Mouse (Mus musculus) liver, adult 2 months (tissue): ENCODE data around the gene Asic3. TPM values are rescaled to one million over a fixed set of nuclear protein-coding genes. Genes with fewer than 3 reads are reported as not detected.
"Not testable (repeated sequence)": the region's sequence is repeated elsewhere in the genome, so short reads cannot be mapped to it uniquely, and the experiment has no call there.

Experiments used
- DNase-seq: peaks from one replicate; pipeline ENCODE4 v3.0.0-alpha.2; 2011; ENCODE audit warnings: low read depth, low spot score; ENCODE audit errors: extremely low read depth
- H3K27ac ChIP-seq: fragments of 200-500 bp; replicated peaks from 2 replicates; pipeline ENCODE4 v1.5.1; 2012; ENCODE audit warnings: low read depth, mild to moderate bottlenecking, control low read depth, inconsistent platforms, low read length; ENCODE audit not compliant: insufficient read depth
- H3K27me3 ChIP-seq: fragments of 200-500 bp; 2 replicates; pipeline ENCODE4 v1.6.1; 2012; ENCODE audit warnings: mild to moderate bottlenecking, moderate library complexity, low read length, inconsistent platforms; ENCODE audit not compliant: control insufficient read depth, insufficient read depth
- H3K36me3 ChIP-seq: fragments of 200-500 bp; 2 replicates; pipeline ENCODE4 v1.6.1; 2012; ENCODE audit warnings: low read length, inconsistent platforms; ENCODE audit not compliant: control insufficient read depth, insufficient read depth
- H3K4me1 ChIP-seq: fragments of 200-500 bp; 2 replicates; pipeline ENCODE4 v1.6.1; 2011; ENCODE audit warnings: low read length; ENCODE audit not compliant: control insufficient read depth, insufficient read depth
- H3K4me3 ChIP-seq: fragments of 200-500 bp; 2 replicates; pipeline ENCODE4 v1.5.1; 2011; ENCODE audit warnings: low read depth, mild to moderate bottlenecking, control low read depth, low read length, moderate library complexity; ENCODE audit not compliant: insufficient read depth
- H3K79me2 ChIP-seq: fragments of 200-500 bp; 2 replicates; pipeline ENCODE4 v1.6.1; 2012; ENCODE audit warnings: inconsistent platforms, mild to moderate bottlenecking, low read length, moderate library complexity; ENCODE audit not compliant: control insufficient read depth, insufficient read depth
- H3K9ac ChIP-seq: fragments of 200-500 bp; 2 replicates; pipeline ENCODE4 v1.6.1; 2012; ENCODE audit warnings: low read depth, mild to moderate bottlenecking, control low read depth, inconsistent platforms, low read length
- CTCF ChIP-seq: fragments of 200-500 bp; IDR thresholded peaks from 2 replicates; pipeline ENCODE4 v1.5.1; 2011; ENCODE audit warnings: low read depth, low read length, control low read depth
- POLR2A ChIP-seq: fragments of 200-500 bp; IDR thresholded peaks from 2 replicates; pipeline ENCODE4 v1.6.1; 2011; ENCODE audit warnings: low read length, control low read depth; ENCODE audit not compliant: insufficient read depth; ENCODE audit errors: extremely low read depth
- WGBS: fragments of 180-500 bp; shearing (Covaris S2); methylation state at CpG from one replicate; pipeline ENCODE4 v1.1.7; 2018; 5-methylcytosine and 5-hydroxymethylcytosine counted together
- polyA plus RNA-seq: library from polyadenylated mRNA; depleted of rRNA; stranded (reverse); fragments of >200 nt; gene quantifications from 2 replicates; pipeline ENCODE4 v1.2.3, GENCODE M21; 2012
- total RNA-seq: library from RNA; depleted of rRNA; stranded (reverse); fragments of >200 nt; gene quantifications from 2 replicates; pipeline ENCODE4 v1.2.3, GENCODE M21; 2014

Gene Asic3
- total and polyA plus RNA-seq, 2 experiments: 0.84 TPM; not detected in 1

DNA sequence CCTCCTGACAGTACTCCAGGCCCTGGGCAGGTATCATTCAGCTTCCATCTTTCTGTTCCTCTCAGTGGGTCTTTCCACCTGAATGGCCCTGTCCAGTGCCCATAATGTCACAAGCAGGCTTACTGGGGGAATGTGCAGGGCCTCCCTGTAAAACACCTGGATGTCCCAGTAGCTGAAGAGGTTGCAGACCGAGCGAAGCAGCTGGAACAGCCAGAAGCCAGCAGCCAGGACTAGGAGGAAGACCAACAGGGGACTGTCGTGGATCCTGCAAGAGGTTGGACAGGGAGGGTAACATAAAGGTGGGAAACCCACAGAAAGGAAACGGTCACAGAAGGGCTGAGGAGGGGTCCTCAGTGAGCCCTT is 23.6 kb upstream of the Asic3 start:
- Histone ChIP-seq H3K27ac (no peak overlapping the region), H3K4me1 (peaks cover 7% of the 10 kb centered on the region; the same call in 1 of the 2 replicates), H3K4me3 (no peak overlapping the region), H3K36me3 (no peaks in the 10 kb centered on the region), H3K9ac (no peak overlapping the region), H3K27me3 (no peaks in the 10 kb centered on the region), H3K79me2 (no peaks in the 10 kb centered on the region)
- 94% methylated on average over 4 of the region's 4 CpGs for WGBS
- TF ChIP-seq CTCF (no peak), POLR2A (no peak)
- DNase-seq: no peak

DNA sequence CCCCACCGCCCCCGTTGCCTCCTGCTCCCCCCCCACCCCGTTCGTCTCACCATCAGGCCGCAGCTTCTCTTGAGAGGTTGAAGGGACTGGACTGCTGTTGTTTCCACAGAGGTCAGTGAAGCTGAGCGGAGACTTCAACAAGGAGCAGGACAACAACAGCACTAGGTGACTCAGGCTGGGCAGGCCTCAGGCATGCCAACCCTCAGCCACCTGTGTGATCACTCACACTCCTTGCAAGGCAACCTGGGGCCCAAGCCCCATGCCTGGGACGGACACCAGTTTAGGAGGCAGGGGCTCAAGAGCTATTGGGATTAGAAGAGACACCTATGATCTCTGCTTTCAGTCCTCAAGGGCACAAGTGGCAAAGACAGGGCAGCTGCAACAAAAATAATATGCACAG is 21.3 kb upstream of the Asic3 start, which contains the start of gene Atg9b:
Gene Atg9b (minus strand): TSS at position 280 of the 400 bp plus-strand sequence.
- Histone ChIP-seq H3K4me3 (no peak within 1 kb of the TSS), H3K9ac (no peak within 1 kb of the TSS), H3K27ac (no peak within 1 kb of the TSS), H3K4me1 (peaks cover 7% of the 10 kb centered on the region; the same call in 1 of the 2 replicates), H3K27me3 (no peaks in the 10 kb centered on the region), H3K36me3 (no peaks in the 10 kb centered on the region), H3K79me2 (no peaks in the 10 kb centered on the region)
- no peak for DNase-seq
- TF ChIP-seq CTCF: no peak
- TF ChIP-seq POLR2A: no peak
- 92% methylated on average over 7 of the region's 7 CpGs for WGBS

- H3K4me3 ChIP-seq: no peak overlapping the region
- H3K79me2 ChIP-seq: no peaks in the 10 kb centered on the region
- TF ChIP-seq CTCF (no peak), POLR2A (no peak)
- no peaks in the 10 kb centered on the region for H3K36me3 ChIP-seq
- no peak overlapping the region for H3K27ac ChIP-seq
- H3K27me3 ChIP-seq: no peaks in the 10 kb centered on the region
- no peak for DNase-seq
- peaks cover 2% of the 10 kb centered on the region; the same call in 1 of the 2 replicates for H3K4me1 ChIP-seq
- 70% methylated on average over 7 of the region's 7 CpGs for WGBS
- H3K9ac ChIP-seq: no peak overlapping the region
Observed at GRCm38 (mm10) chr5:24392724-24393123, 20.5 kb upstream of the Asic3 start.

- Histone ChIP-seq H3K79me2 (peaks cover 2% of the 10 kb centered on the region; the same call in 1 of the 2 replicates), H3K4me3 (peak within 1 kb of the TSS; percentile 64), H3K27me3 (no peaks in the 10 kb centered on the region), H3K36me3 (no peaks in the 10 kb centered on the region), H3K27ac (peak within 1 kb of the TSS; percentile 94), H3K4me1 (peaks cover 2% of the 10 kb centered on the region; the same call in 1 of the 2 replicates), H3K9ac (peak within 1 kb of the TSS; percentile 78)
- TF ChIP-seq CTCF (peak; percentile 87), POLR2A (no peak)
- DNase-seq: peak; percentile 55
- WGBS: 22% methylated on average over 7 of the region's 7 CpGs
Observed at GRCm38 (mm10) chr5:24393392-24393997, 19.7 kb upstream of the Asic3 start, which contains the start of gene Abcb8. Abcb8 (plus strand) TSS chr5:24393663.

- DNase-seq: peak; percentile 99
- TF ChIP-seq POLR2A: 0 out of 2 replicates have a peak, but pooled peaks have one; percentile 5
- TF ChIP-seq CTCF: peak; percentile 87
- Histone ChIP-seq H3K36me3 (no peaks in the 10 kb centered on the region), H3K27ac (peak overlapping the region; percentile 94), H3K9ac (peak overlapping the region; percentile 78), H3K27me3 (no peaks in the 10 kb centered on the region), H3K79me2 (peaks cover 2% of the 10 kb centered on the region; the same call in 1 of the 2 replicates), H3K4me1 (peaks cover 2% of the 10 kb centered on the region; the same call in 1 of the 2 replicates), H3K4me3 (peak overlapping the region; percentile 64)
- under 1% methylated on average over 36 of the region's 36 CpGs for WGBS
Observed at GRCm38 (mm10) chr5:24394165-24394894, 18.9 kb upstream of the Asic3 start.

- not testable (repeated sequence) for H3K27me3 ChIP-seq, DNase-seq, H3K9ac ChIP-seq, H3K79me2 ChIP-seq, H3K27ac ChIP-seq, H3K4me3 ChIP-seq, H3K4me1 ChIP-seq, H3K36me3 ChIP-seq
- WGBS: 67% methylated on average over 6 of the region's 6 CpGs
Observed at GRCm38 (mm10) chr5:24396254-24396653, 16.9 kb upstream of the Asic3 start.
